Mouse (Mus musculus) thymus, postnatal 25 days (tissue): Measurements from ENCODE around the gene Foxj3.
"Not testable (repeated sequence)": the region's sequence is repeated elsewhere in the genome, so short reads cannot be mapped to it uniquely, and the experiment has no call there.

Source experiments
- DNase-seq: peaks from one replicate; pipeline ENCODE4 v3.0.0; 2022

Gene Foxj3

GRCm38 (mm10) chr4:119574504-119574903 lies 37.7 kb downstream of the Foxj3 start:
- DNase-seq: no peak

GRCm38 (mm10) chr4:119575459-119575858 lies 38.7 kb downstream of the Foxj3 start:
- no peak for DNase-seq

GRCm38 (mm10) chr4:119588037-119588436 lies 51.2 kb downstream of the Foxj3 start:
- DNase-seq: no peak

- no peak for DNase-seq
Measured at GRCm38 (mm10) chr4:119589423-119589822, 52.6 kb downstream of the Foxj3 start.

GRCm38 (mm10) chr4:119590027-119590426 lies 53.2 kb downstream of the Foxj3 start:
- DNase-seq: no peak

- no peak for DNase-seq
Measured at GRCm38 (mm10) chr4:119592479-119592878, 55.7 kb downstream of the Foxj3 start.

- DNase-seq: no peak
Measured at GRCm38 (mm10) chr4:119594331-119594730, 57.5 kb downstream of the Foxj3 start.

- DNase-seq: no peak
Measured at GRCm38 (mm10) chr4:119599605-119600004, 62.8 kb downstream of the Foxj3 start.

GRCm38 (mm10) chr4:119609488-119609887 lies 72.7 kb downstream of the Foxj3 start:
- no peak for DNase-seq

- DNase-seq: no peak
Measured at GRCm38 (mm10) chr4:119614078-119614477, 77.3 kb downstream of the Foxj3 start.

GRCm38 (mm10) chr4:119614724-119615123 lies 77.9 kb downstream of the Foxj3 start:
- DNase-seq: no peak

- no peak for DNase-seq
Measured at GRCm38 (mm10) chr4:119626081-119626645, 89.4 kb downstream of the Foxj3 start.

- DNase-seq: no peak
Measured at GRCm38 (mm10) chr4:119626876-119627275, 90.1 kb downstream of the Foxj3 start.

- DNase-seq: no peak
Measured at GRCm38 (mm10) chr4:119627317-119627716, 90.5 kb downstream of the Foxj3 start.

- DNase-seq: not testable (repeated sequence)
Measured at GRCm38 (mm10) chr4:119628363-119628762, 91.6 kb downstream of the Foxj3 start.

GRCm38 (mm10) chr4:119631115-119631919 lies 94.5 kb downstream of the Foxj3 start:
- DNase-seq: peak; percentile 29

GRCm38 (mm10) chr4:119632721-119633120 lies 95.9 kb downstream of the Foxj3 start:
- DNase-seq: no peak

- DNase-seq: no peak
Measured at GRCm38 (mm10) chr4:119633342-119633741, 96.5 kb downstream of the Foxj3 start.

GRCm38 (mm10) chr4:119633948-119634347 lies 97.1 kb downstream of the Foxj3 start:
- DNase-seq: no peak

GRCm38 (mm10) chr4:119634908-119635660 lies 98.3 kb downstream of the Foxj3 start:
- DNase-seq: no peak

- DNase-seq: no peak
Measured at GRCm38 (mm10) chr4:119635686-119636085, 98.9 kb downstream of the Foxj3 start.

GRCm38 (mm10) chr4:119636731-119637130 lies 99.9 kb downstream of the Foxj3 start:
- no peak for DNase-seq

GRCm38 (mm10) chr4:119637176-119637845 lies 100.5 kb downstream of the Foxj3 start, which contains the start of gene Guca2a:
Guca2a (plus strand) TSS chr4:119637704.
- DNase-seq: no peak
